Mouse (Mus musculus): ENCODE measurements at regions not wholly inside any gene's neighbourhood (a gene's known extent, or its start where the extent isn't known, plus 50 kb on each side); places are given as distances from the start of the nearest gene placed in this dataset.

DNA sequence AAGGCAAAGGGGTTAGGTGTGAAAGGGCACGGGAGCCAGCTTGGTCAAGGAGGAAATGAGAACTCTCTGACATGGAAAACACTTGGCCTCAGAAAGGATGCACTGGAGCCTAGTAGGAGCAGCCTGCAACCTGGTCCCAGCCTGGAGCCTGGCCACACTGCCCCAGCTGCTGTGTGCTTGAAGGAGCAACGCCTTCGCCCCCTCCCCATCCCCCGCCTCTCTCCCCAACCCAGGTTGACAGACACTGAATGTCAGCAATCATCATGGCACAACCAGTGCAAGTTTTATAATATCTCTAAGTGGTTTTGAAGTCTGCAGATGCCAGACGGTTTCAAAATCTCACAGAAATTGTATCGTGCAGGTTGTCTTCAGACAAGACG lies 417.6 kb downstream of the Cmpk2 start:
- Histone ChIP-seq H3K9me3 (replicated peaks; ENCODE audit: low read length) (peaks cover 64% of the 10 kb centered on the region), H3K27me3 (replicated peaks) (no peaks in the 10 kb centered on the region), H3K79me2 (replicated peaks; ENCODE audit: control insufficient read depth, extremely low read depth, insufficient read depth, poor library complexity, severe bottlenecking) (no peaks in the 10 kb centered on the region), H3K4me3 (replicated peaks in 1 of 3; ENCODE audit: low read depth in 2 of 3, low read length in 2 of 3, poor library complexity in 1 of 3) (no peak overlapping the region), H3K27ac (ENCODE audit: insufficient read depth, low read depth) (no peak overlapping the region), H3K36me3 (replicated peaks in 1 of 2; ENCODE audit: control insufficient read depth in 1 of 2, insufficient read depth in 1 of 2, low read length in 1 of 2) (no peaks in the 10 kb centered on the region), H3K4me1 (ENCODE audit: control insufficient read depth in 1 of 2, insufficient read depth in 2 of 2) (no peaks in the 10 kb centered on the region), H3K9ac (ENCODE audit: insufficient read depth, low read depth) (no peak overlapping the region), H3K4me2 (ENCODE audit: insufficient read depth, low read depth, poor library complexity, severe bottlenecking) (no peak overlapping the region)
- in situ Hi-C loops (cut with MboI; ENCODE audit: low pct_ligation_motif_present, low pct_unique_long_range_greater_than_20kb, low sequenced_read_pairs) (no loop called here), dilution Hi-C loops (cut with MboI; ENCODE audit: extremely low pct_ligation_motif_present, extremely low pct_unique_long_range_greater_than_20kb, low sequenced_read_pairs) (no loop called here)
- DNase-seq (ENCODE audit: extremely low read depth), result no peak
- TF ChIP-seq TCF12 (IDR thresholded peaks at IDR 0.05; ENCODE audit: low read depth, low read length) (no peak), ZKSCAN1 (IDR thresholded peaks at IDR 0.05; ENCODE audit: borderline replicate concordance, low read depth, low read length) (no peak), EP300 (IDR thresholded peaks at IDR 0.05; ENCODE audit: low read length) (no peak), RCOR1 (conservative IDR thresholded peaks at IDR 0.05; ENCODE audit: low read depth, low read length) (no peak), ELF1 (IDR thresholded peaks at IDR 0.05; ENCODE audit: low read depth, low read length) (no peak), USF2 (conservative IDR thresholded peaks at IDR 0.05; ENCODE audit: low read depth, low read length) (no peak), ZC3H11A (IDR thresholded peaks at IDR 0.05; ENCODE audit: low read depth, low read length) (no peak), JUND (conservative IDR thresholded peaks at IDR 0.05; ENCODE audit: low read depth, low read length) (no peak), POLR2AphosphoS2 (IDR thresholded peaks at IDR 0.05; ENCODE audit: low read depth, low read length) (no peak), MXI1 (IDR thresholded peaks at IDR 0.05; ENCODE audit: low read depth, low read length) (no peak), USF1 (IDR thresholded peaks at IDR 0.05; ENCODE audit: low read depth, low read length) (no peak), MAZ (IDR thresholded peaks at IDR 0.05; ENCODE audit: low read depth, low read length) (no peak), E2F4 (IDR thresholded peaks at IDR 0.05; ENCODE audit: insufficient replicate concordance, low read depth, low read length) (no peak), HCFC1 (IDR thresholded peaks at IDR 0.05; ENCODE audit: low read depth, low read length) (no peak), CHD2 (IDR thresholded peaks at IDR 0.05; ENCODE audit: low read length) (no peak), PAX5 (IDR thresholded peaks at IDR 0.05; ENCODE audit: low read length) (no peak), NELFE (IDR thresholded peaks at IDR 0.05; ENCODE audit: low read depth, low read length) (no peak), MEF2A (IDR thresholded peaks at IDR 0.05; ENCODE audit: borderline replicate concordance, low read depth, low read length) (no peak)

DNA sequence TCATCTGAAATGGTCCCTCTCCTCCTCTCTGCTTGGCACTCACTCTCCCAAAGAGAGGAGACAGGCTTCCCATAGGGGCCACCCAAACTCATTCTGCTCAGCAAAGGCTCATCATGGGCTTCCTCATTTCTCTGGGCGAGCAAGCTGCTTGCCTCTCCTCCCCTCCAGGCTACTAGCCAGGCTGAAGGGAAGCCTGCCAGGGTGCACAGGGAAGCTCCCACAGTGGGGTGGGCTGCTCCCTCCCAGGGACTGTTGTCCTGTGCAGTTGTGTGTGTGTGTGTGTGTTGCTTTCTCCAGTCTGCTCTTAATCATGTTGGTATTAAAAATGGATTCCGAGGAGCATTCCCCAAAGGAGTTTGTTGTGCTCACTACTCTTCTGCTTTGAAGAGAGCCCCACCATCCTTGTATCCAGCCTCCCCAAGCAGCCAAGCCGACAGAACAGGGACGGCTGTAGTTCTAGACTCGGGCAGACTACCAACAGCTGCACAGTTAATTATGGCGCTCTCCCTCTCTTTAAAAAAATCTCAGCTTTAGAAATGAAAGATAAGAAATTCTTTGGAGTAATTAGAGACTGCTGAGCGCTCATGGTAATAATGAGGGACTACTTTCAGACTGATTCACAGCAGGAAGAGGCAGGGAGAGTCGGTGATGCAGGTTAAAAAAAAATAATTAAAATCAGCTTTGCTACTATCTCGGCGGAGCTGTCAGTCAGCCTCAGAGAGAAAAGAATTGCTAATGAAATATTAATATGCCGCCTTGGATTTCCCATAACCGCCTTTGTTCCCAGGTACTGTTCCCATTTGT lies 417.0 kb downstream of the Cmpk2 start:
- H3K79me2 ChIP-seq (replicated peaks; ENCODE audit: control insufficient read depth, extremely low read depth, insufficient read depth, poor library complexity, severe bottlenecking), result no peaks in the 10 kb centered on the region
- dilution Hi-C loops (cut with MboI; ENCODE audit: extremely low pct_ligation_motif_present, extremely low pct_unique_long_range_greater_than_20kb, low sequenced_read_pairs), result no loop called here
- no peak overlapping the region for H3K27ac ChIP-seq (ENCODE audit: insufficient read depth, low read depth)
- no peaks in the 10 kb centered on the region for H3K27me3 ChIP-seq (replicated peaks)
- no peak overlapping the region for H3K4me3 ChIP-seq (replicated peaks in 1 of 3; ENCODE audit: low read depth in 2 of 3, low read length in 2 of 3, poor library complexity in 1 of 3)
- no peaks in the 10 kb centered on the region for H3K4me1 ChIP-seq (ENCODE audit: control insufficient read depth in 1 of 2, insufficient read depth in 2 of 2)
- in situ Hi-C loops (cut with MboI; ENCODE audit: low pct_ligation_motif_present, low pct_unique_long_range_greater_than_20kb, low sequenced_read_pairs), result no loop called here
- no peaks in the 10 kb centered on the region for H3K36me3 ChIP-seq (replicated peaks in 1 of 2; ENCODE audit: control insufficient read depth in 1 of 2, insufficient read depth in 1 of 2, low read length in 1 of 2)
- no peak overlapping the region for H3K9ac ChIP-seq (ENCODE audit: insufficient read depth, low read depth)
- TF ChIP-seq SMC3 (IDR thresholded peaks at IDR 0.05; ENCODE audit: low read depth, low read length) (no peak), RAD21 (IDR thresholded peaks at IDR 0.05; ENCODE audit: low read depth, low read length) (no peak), EP300 (IDR thresholded peaks at IDR 0.05; ENCODE audit: low read length) (no peak), USF2 (conservative IDR thresholded peaks at IDR 0.05; ENCODE audit: low read depth, low read length) (no peak), USF1 (IDR thresholded peaks at IDR 0.05; ENCODE audit: low read depth, low read length) (no peak), MEF2A (IDR thresholded peaks at IDR 0.05; ENCODE audit: borderline replicate concordance, low read depth, low read length) (no peak), UBTF (IDR thresholded peaks at IDR 0.05; ENCODE audit: low read depth, low read length) (no peak), ELF1 (IDR thresholded peaks at IDR 0.05; ENCODE audit: low read depth, low read length) (no peak), MAZ (IDR thresholded peaks at IDR 0.05; ENCODE audit: low read depth, low read length) (no peak), CTCF (conservative IDR thresholded peaks at IDR 0.05 in 1 of 2, IDR thresholded peaks at IDR 0.05 in 1 of 2; ENCODE audit: low read depth in 2 of 2, low read length in 2 of 2) (no peak), MAFK (IDR thresholded peaks at IDR 0.05; ENCODE audit: insufficient replicate concordance, low read length) (no peak)
- peaks cover 61% of the 10 kb centered on the region for H3K9me3 ChIP-seq (replicated peaks; ENCODE audit: low read length)
- no peak for DNase-seq (ENCODE audit: extremely low read depth)
- H3K4me2 ChIP-seq (ENCODE audit: insufficient read depth, low read depth, poor library complexity, severe bottlenecking), result no peak overlapping the region
